Mouse (Mus musculus): ENCODE data around the gene Mrps18c. TPM values are rescaled to one million over a fixed set of nuclear protein-coding genes. Genes with fewer than 3 reads are reported as not detected.
A peak's percentile ranks its signal among the peaks of the same experiment; 100 is the strongest.

Mrps18c gene
- polyA plus RNA-seq, 1 experiment from 2014 or later, result 198 TPM

DNA sequence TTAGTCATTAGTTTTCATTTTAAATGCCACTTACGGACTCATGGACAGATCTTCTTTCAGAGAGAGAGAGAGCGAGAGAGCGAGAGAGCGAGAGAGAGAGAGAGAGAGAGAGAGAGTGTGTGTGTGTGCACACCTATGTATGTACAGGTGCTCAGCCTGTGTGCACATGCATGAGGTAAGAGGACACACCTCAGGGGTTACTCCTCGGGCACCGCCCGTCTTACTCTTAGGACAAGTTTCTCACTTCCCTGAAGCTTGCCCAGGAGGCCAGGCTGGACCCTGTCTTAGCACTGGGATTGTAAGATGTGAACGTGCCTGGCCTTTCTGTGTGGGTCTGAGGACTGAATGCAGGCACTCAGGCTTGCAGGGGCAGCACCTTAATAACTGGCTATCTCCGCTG lies 10.9 kb upstream of the Mrps18c start:
- WGBS, result 92% methylated on average over 9 of the region's 9 CpGs
- H3K9me3 ChIP-seq, result no peaks in the 10 kb centered on the region
- no peaks in the 10 kb centered on the region for H3K4me1 ChIP-seq (replicated peaks)
- H3K27ac ChIP-seq, result no peak overlapping the region
- H3K4me3 ChIP-seq, result no peak overlapping the region
- H3K27me3 ChIP-seq (ENCODE audit: insufficient read depth, poor library complexity, severe bottlenecking), result no peaks in the 10 kb centered on the region
- DNase-seq (ENCODE audit: low spot score), result no peak
- H3K36me3 ChIP-seq, result peaks cover 97% of the 10 kb centered on the region

DNA sequence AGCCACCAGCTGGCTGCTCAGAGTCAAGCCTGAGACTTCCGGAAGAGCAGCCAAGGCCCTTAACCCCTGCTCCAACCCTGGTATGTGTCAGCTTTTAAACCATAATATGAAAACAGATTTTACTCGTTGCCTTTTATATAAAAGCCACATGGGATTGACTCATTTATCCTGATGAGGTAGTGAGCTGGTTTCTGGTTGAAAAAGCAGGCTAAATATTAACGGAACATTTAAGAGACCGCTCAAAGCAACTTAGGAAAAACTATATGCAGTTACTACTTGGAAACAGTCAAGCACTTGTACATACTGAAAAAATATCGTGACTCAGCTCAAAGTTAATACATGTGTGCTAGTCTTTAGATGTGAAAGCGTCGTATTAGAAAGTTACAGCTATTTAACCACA lies 6.2 kb upstream of the Mrps18c start:
- Histone ChIP-seq H3K9me3 (no peaks in the 10 kb centered on the region), H3K4me3 (no peak overlapping the region), H3K27me3 (ENCODE audit: insufficient read depth, poor library complexity, severe bottlenecking) (no peaks in the 10 kb centered on the region), H3K36me3 (peaks cover 94% of the 10 kb centered on the region), H3K27ac (no peak overlapping the region), H3K4me1 (replicated peaks) (peaks cover 2% of the 10 kb centered on the region)
- WGBS, result 96% methylated on average over 7 of the region's 7 CpGs
- no peak for DNase-seq (ENCODE audit: low spot score)

DNA sequence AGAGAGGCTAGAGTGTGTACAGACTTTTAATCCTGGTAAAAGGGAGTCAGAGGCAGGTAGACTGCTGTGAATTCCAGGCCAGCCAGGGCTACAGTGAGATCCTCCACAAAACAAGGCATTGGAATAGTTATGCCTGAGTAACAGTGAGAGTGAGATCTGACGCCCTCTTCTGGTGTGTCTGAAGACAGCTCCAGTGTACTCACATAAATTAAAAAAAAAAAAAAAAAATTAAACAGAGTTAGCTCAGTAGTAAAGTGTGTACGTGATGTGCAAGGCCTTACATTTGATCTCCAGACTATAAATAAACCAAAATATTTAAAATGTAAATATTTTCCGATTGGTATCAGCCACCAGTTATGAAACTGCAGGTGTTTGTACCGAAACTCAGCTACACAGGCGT lies 4.3 kb upstream of the Mrps18c start:
- 85% methylated on average over 5 of the region's 5 CpGs for WGBS

DNA sequence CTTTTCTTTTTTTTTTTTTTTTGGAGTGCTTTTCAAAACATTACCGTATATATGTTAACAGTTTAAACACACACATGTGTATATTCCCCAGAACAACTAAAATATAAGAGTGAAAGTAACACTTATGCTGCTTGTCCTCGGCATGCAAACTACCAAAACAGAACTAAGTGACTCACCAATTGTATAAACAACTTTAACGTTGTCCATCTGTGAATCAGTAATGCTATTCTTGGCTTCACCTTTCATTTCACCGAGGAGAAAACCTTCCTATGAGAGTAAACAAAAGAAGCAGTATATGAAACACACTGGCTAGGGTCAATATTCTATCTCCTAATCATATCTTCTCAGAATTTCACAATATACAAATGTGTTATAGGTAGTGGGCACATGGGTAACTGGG lies 19.9 kb downstream of the Mrps18c start:
- no peaks in the 10 kb centered on the region for H3K27me3 ChIP-seq (ENCODE audit: insufficient read depth, poor library complexity, severe bottlenecking)
- WGBS, result 87% methylated on average over 4 of the region's 4 CpGs
- DNase-seq (ENCODE audit: low spot score), result no peak
- no peak overlapping the region for H3K4me3 ChIP-seq
- H3K27ac ChIP-seq, result no peak overlapping the region
- H3K36me3 ChIP-seq, result peaks cover 37% of the 10 kb centered on the region
- H3K9me3 ChIP-seq, result no peaks in the 10 kb centered on the region
- peaks cover 9% of the 10 kb centered on the region for H3K4me1 ChIP-seq (replicated peaks)

More for the DNA sequence above, 4.3 kb upstream of the Mrps18c start:
- Histone ChIP-seq H3K27me3 (ENCODE audit: insufficient read depth, poor library complexity, severe bottlenecking) (no peaks in the 10 kb centered on the region), H3K4me1 (replicated peaks) (peaks cover 14% of the 10 kb centered on the region), H3K9me3 (no peaks in the 10 kb centered on the region), H3K36me3 (peaks cover 75% of the 10 kb centered on the region), H3K27ac (no peak overlapping the region), H3K4me3 (no peak overlapping the region)
- no peak for DNase-seq (ENCODE audit: low spot score)

DNA sequence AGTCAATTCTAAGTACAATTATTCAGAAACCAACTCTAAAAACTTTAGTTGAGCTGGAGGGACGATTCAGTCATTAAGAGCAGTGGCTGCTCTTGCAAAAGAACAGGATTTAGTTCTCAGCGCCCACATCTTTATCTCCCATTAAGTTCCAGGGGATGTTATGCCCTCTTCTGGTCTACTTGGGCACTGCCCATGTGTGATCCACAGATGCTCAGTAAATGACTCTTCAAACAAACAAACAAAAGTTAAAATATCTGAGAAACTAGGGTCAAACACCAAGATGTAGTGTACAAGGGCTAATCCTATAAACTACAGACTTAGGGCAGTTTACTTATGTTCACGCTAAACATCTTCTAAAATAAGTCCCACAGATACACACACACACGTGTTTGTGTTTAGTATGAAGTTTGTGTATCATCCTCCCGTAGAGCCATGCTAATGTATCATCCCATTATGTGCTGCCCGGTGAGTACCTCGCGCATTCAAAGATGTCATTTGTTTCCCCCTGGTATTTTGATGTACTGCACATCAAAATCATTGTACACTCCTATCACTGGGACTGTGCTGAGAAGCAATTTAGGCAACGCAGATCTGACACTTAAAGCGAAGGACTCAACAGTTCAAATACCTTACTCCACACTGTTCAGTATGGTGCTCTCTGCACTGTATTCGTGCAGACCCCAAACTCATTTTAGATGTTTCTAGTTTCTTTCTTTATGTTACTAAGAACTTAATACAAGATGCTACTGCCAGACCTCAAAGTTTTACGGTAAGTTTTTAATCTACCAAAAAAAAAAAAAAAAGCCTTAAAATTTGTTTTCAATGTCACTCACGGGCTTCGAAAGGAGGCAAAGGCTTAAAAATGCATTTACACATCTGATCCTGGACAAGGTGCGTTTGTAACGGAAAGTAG lies 21.4 kb downstream of the Mrps18c start:
- H3K27ac ChIP-seq, result peak overlapping the region; percentile 98

DNA sequence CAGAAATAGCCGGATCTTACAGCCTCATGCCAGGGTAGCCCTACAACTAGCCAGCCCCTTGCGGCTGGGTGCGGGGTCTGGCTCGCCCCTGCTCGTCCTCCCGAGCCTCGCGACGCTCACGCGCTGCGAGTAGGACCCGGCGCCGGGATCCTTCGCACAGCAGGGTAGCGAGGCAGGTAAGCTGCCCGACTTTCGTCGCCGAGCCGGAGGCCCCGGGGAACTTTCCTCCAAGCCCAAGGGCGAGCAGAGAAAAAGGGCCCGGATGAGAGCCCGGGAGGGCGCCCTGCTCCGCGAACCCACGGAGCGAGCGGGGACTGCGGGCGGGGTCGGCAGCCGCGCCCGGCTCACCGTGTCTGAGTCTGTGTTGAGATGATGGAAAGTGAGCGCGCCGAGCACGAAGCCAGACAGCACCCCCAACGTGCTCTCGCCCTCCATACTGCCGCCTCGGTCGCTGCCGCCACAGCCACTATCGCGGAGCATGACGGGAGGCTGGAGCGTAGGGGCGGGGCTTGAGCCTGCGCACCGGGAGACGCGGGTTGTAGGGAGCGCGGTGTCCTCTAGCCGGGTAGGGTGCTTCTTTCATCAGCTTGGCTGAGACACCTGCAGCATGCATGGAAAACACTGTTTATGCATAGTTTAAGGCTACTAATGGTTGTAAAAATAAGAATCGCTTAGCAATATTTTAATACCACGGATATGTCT lies 22.2 kb downstream of the Mrps18c start, which contains the start of gene Abraxas1:
Gene Abraxas1 (minus strand): TSS at position 483 of the 702 bp plus-strand sequence.
- H3K4me3 ChIP-seq, result peak within 1 kb of the TSS; percentile 87

More for the DNA sequence above, 21.4 kb downstream of the Mrps18c start:
- Histone ChIP-seq H3K9me3 (no peaks in the 10 kb centered on the region), H3K4me3 (peak overlapping the region; percentile 87), H3K27me3 (ENCODE audit: insufficient read depth, poor library complexity, severe bottlenecking) (no peaks in the 10 kb centered on the region), H3K4me1 (replicated peaks) (peaks cover 9% of the 10 kb centered on the region), H3K36me3 (peaks cover 24% of the 10 kb centered on the region)
- no peak for DNase-seq (ENCODE audit: low spot score)
- 32% methylated on average over 16 of the region's 16 CpGs for WGBS

DNA sequence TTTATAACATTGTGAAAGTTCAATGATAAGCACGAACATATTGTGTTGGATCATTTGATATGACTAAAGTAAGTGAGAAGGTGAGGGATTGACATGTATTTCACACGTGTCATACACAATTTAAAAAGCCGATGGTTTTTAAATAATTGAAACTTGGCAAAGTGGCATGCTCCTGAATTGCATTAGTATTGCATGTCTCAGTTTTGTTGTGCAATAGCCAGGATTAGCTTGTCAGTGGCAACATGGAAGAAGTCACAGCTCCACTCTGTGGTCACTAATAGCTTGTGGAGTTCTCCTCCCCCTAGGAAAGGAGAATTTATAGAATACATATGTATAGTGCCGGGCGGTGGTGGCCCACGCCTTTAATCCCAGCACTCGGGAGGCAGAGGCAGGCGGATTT lies 22.9 kb downstream of the Mrps18c start:
- H3K36me3 ChIP-seq, result peaks cover 11% of the 10 kb centered on the region
- H3K27me3 ChIP-seq (ENCODE audit: insufficient read depth, poor library complexity, severe bottlenecking), result no peaks in the 10 kb centered on the region
- WGBS, result 84% methylated on average over 8 of the region's 8 CpGs
- no peak for DNase-seq (ENCODE audit: low spot score)
- peak overlapping the region; percentile 87 for H3K4me3 ChIP-seq
- no peaks in the 10 kb centered on the region for H3K9me3 ChIP-seq
- H3K27ac ChIP-seq, result no peak overlapping the region
- H3K4me1 ChIP-seq (replicated peaks), result peaks cover 9% of the 10 kb centered on the region

More for the DNA sequence above, 22.2 kb downstream of the Mrps18c start, which contains the start of gene Abraxas1:
- Histone ChIP-seq H3K4me1 (replicated peaks) (peaks cover 9% of the 10 kb centered on the region), H3K27me3 (ENCODE audit: insufficient read depth, poor library complexity, severe bottlenecking) (no peaks in the 10 kb centered on the region), H3K9me3 (no peaks in the 10 kb centered on the region), H3K27ac (peak within 1 kb of the TSS; percentile 98), H3K36me3 (peaks cover 18% of the 10 kb centered on the region)
- DNase-seq (ENCODE audit: low spot score), result peak; percentile 85
- WGBS, result under 1% methylated on average over 63 of the region's 63 CpGs

DNA sequence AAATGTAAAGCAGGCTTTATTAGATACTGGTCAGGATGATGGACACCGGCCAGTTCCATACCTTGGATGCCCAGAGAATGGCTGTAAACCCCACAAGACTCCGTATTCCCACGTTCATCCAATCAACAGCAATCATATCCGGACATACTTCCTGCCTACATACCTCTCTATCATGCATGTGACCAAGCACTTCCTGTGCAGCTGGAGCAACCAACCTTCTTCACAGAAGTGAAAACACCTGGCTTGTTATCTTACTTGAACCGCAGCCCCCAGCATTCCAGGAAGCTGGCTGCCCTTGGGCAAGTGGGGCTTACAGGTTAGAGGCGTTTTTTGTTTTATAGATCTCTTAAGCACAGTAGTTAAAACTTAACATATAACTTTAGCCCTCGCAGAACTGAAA lies 24.4 kb downstream of the Mrps18c start:
- Histone ChIP-seq H3K4me1 (replicated peaks) (peaks cover 9% of the 10 kb centered on the region), H3K27me3 (ENCODE audit: insufficient read depth, poor library complexity, severe bottlenecking) (no peaks in the 10 kb centered on the region), H3K27ac (no peak overlapping the region), H3K9me3 (no peaks in the 10 kb centered on the region), H3K36me3 (peaks cover 2% of the 10 kb centered on the region; the same call in 1 of the 2 replicates), H3K4me3 (no peak overlapping the region)
- 87% methylated on average over 7 of the region's 7 CpGs for WGBS
- no peak for DNase-seq (ENCODE audit: low spot score)

DNA sequence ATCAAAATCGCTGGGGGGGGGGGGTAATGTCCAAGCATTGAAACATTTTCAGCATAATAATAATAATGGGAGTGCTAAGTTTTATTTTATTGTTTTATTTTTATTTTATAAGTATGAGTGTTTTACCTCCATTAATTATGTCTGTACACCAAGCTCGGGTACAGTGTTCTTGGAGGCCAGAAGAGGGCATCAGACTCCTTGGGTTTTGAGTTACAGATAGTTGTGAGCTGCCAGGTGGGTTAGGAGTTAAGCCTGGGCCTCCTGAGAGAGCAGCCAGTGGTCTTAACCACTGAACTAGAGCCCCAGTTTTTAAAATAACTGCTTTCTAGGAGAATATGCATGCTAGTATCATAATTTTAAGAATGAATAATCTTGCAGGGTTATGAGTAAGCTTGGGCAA lies 27.5 kb downstream of the Mrps18c start:
- H3K4me3 ChIP-seq, result no peak overlapping the region
- H3K9me3 ChIP-seq, result no peaks in the 10 kb centered on the region
- H3K27me3 ChIP-seq (ENCODE audit: insufficient read depth, poor library complexity, severe bottlenecking), result no peaks in the 10 kb centered on the region
- no peak for DNase-seq (ENCODE audit: low spot score)
- WGBS, result 24% methylated on average over 2 of the region's 2 CpGs
- H3K27ac ChIP-seq, result no peak overlapping the region
- peaks cover 3% of the 10 kb centered on the region; the same call in 1 of the 2 replicates for H3K4me1 ChIP-seq (replicated peaks)
- H3K36me3 ChIP-seq, result no peaks in the 10 kb centered on the region

DNA sequence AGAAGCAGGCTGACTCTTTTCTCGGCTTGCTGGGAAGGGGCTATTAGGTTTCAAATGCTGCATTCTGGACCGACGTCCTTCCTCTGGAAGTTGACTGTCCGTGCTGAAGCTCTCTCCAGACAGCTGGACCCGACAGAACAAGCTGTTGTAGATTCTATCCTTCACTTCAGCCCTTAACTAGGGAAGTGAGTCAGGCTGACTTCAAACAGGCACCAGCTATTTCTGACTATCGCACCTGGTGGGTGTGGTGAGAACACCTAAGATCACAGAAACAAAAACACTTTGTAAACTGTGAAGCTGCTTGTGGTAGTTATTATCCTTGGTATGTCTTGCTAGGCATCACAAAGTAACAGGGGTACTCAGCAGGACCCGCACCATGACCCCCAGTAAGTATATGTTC lies 28.1 kb downstream of the Mrps18c start:
- Histone ChIP-seq H3K27ac (no peak overlapping the region), H3K4me3 (no peak overlapping the region), H3K36me3 (no peaks in the 10 kb centered on the region), H3K4me1 (replicated peaks) (no peaks in the 10 kb centered on the region), H3K9me3 (no peaks in the 10 kb centered on the region), H3K27me3 (ENCODE audit: insufficient read depth, poor library complexity, severe bottlenecking) (no peaks in the 10 kb centered on the region)
- 73% methylated on average over 7 of the region's 7 CpGs for WGBS
- no peak for DNase-seq (ENCODE audit: low spot score)

DNA sequence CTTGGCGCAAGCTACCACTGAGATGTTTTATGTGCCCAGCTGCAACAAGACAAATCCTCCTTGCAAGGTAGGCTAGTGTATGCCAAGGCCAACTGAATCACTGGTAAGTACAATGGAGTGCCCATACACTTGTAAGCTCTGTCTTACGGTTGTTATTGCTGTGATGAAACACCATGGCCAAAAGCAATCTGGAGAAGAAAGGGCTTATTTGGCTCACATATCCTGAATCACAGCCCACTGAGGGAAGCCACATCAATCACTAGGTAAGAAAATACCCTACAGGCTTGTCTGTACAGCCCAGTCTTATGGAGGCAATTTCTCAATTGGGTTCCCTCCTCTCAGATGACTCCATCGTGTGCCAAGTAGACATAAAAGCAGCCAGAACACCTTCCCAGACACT lies 30.3 kb downstream of the Mrps18c start:
- H3K9me3 ChIP-seq, result no peaks in the 10 kb centered on the region
- H3K36me3 ChIP-seq, result no peaks in the 10 kb centered on the region
- no peaks in the 10 kb centered on the region for H3K4me1 ChIP-seq (replicated peaks)
- DNase-seq (ENCODE audit: low spot score), result no peak
- WGBS, result 87% methylated on average over 3 of the region's 3 CpGs
- H3K4me3 ChIP-seq, result no peak overlapping the region
- H3K27me3 ChIP-seq (ENCODE audit: insufficient read depth, poor library complexity, severe bottlenecking), result no peaks in the 10 kb centered on the region
- no peak overlapping the region for H3K27ac ChIP-seq

DNA sequence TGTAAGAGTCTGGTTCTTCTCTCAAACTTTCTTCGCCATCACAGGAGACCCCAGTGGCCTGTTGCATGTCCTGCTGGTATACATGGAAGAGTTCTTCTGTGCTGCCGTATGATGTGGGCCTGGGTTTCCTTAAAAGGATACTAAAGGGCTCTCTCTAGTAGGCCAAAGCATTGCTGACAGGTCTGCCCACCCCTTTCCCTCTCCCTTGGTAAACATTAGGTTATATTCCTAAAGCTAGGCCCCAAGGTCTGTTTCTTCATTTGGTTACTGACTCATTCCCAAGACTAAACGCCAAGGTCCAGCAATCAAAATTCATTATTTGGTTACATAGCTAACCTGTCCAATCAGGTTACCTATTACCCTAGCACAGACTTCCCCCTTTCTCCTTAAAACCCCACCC lies 34.3 kb downstream of the Mrps18c start:
- no peaks in the 10 kb centered on the region for H3K9me3 ChIP-seq
- no peaks in the 10 kb centered on the region for H3K36me3 ChIP-seq
- H3K27ac ChIP-seq, result no peak overlapping the region
- H3K4me3 ChIP-seq, result no peak overlapping the region
- 94% methylated on average over 3 of the region's 3 CpGs for WGBS
- H3K4me1 ChIP-seq (replicated peaks), result no peaks in the 10 kb centered on the region
- no peaks in the 10 kb centered on the region for H3K27me3 ChIP-seq (ENCODE audit: insufficient read depth, poor library complexity, severe bottlenecking)
- DNase-seq (ENCODE audit: low spot score), result no peak

DNA sequence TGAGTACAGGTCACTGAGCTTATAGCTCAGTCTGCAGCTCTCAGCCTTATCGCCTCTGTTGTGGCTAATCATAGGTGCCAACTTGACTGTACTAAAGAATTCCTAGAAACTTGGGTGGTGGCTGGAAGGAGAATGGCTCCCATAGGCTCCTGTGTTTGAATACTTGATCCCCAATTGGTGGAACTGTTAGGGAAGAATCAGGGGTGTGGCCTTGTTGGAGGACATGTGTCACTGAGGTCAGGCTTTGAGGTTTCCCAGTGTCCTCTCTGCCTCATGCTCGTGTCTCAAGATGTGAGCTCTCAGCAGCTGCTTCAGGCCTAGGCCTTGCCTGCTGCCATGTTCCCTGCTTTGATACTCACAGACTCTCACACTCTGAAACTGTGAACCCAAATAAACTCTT lies 35.4 kb downstream of the Mrps18c start:
- no peaks in the 10 kb centered on the region for H3K4me1 ChIP-seq (replicated peaks)
- no peak for DNase-seq (ENCODE audit: low spot score)
- no peak overlapping the region for H3K27ac ChIP-seq
- H3K9me3 ChIP-seq, result no peaks in the 10 kb centered on the region
- no peaks in the 10 kb centered on the region for H3K27me3 ChIP-seq (ENCODE audit: insufficient read depth, poor library complexity, severe bottlenecking)
- no peak overlapping the region for H3K4me3 ChIP-seq
- H3K36me3 ChIP-seq, result no peaks in the 10 kb centered on the region
- 87% methylated on average over 2 of the region's 2 CpGs for WGBS
